Mouse (Mus musculus) midbrain, postnatal 0 days (tissue): Measurements from ENCODE around the gene Map3k3. TPM values are rescaled to one million over a fixed set of nuclear protein-coding genes. Genes with fewer than 3 reads are reported as not detected.

Experiments used
- ATAC-seq: fragments of 200-750 bp; cut with Nextera tagmentation; 2 replicates; pipeline ENCODE4 v1.8.0; 2017; ENCODE audit warnings: moderate number of reproducible peaks, mild to moderate bottlenecking, moderate TSS enrichment, moderate library complexity; ENCODE audit not compliant: low FRiP score
- DNase-seq: peaks from one replicate; pipeline ENCODE4 v3.0.0-alpha.2; 2015; ENCODE audit warnings: low spot score
- H3K27ac ChIP-seq: fragments of 300-500 bp; sonication (generic); 2 replicates; pipeline ENCODE4 v1.5.1; 2014; ENCODE audit warnings: low read depth, mild to moderate bottlenecking, low read length, mixed read lengths
- H3K27me3 ChIP-seq: fragments of 300-500 bp; sonication (generic); 2 replicates; pipeline ENCODE4 v1.6.1; 2014; ENCODE audit warnings: low read length, control low read depth, mixed read lengths; ENCODE audit not compliant: insufficient read depth
- H3K36me3 ChIP-seq: fragments of 300-500 bp; sonication (generic); 2 replicates; pipeline ENCODE4 v1.6.1; 2014; ENCODE audit warnings: low read length, control low read depth, mixed read lengths; ENCODE audit not compliant: insufficient read depth
- H3K4me1 ChIP-seq: fragments of 300-500 bp; sonication (generic); 2 replicates; pipeline ENCODE4 v1.6.1; 2014; ENCODE audit warnings: mild to moderate bottlenecking, control low read depth, antibody characterized with exemption, low read length, mixed read lengths; ENCODE audit not compliant: insufficient read depth
- H3K4me2 ChIP-seq: fragments of 300-500 bp; sonication (generic); 2 replicates; pipeline ENCODE4 v1.6.1; 2014; ENCODE audit warnings: low read depth, mild to moderate bottlenecking, low read length, mixed read lengths; ENCODE audit not compliant: poor library complexity, severe bottlenecking
- H3K4me3 ChIP-seq: fragments of 300-500 bp; sonication (generic); 2 replicates; pipeline ENCODE4 v1.5.1; 2014; ENCODE audit warnings: low read depth, mild to moderate bottlenecking, low read length, moderate library complexity
- H3K9ac ChIP-seq: fragments of 300-500 bp; sonication (generic); replicated peaks from 2 replicates; pipeline ENCODE4 v1.6.1; 2014; ENCODE audit warnings: mild to moderate bottlenecking, low read length, moderate library complexity, mixed read lengths; ENCODE audit not compliant: poor library complexity, severe bottlenecking
- H3K9me3 ChIP-seq: fragments of 300-500 bp; sonication (generic); 2 replicates; pipeline ENCODE4 v1.6.1; 2016; ENCODE audit warnings: low read length, control low read depth
- CTCF ChIP-seq: IDR thresholded peaks from 2 replicates; pipeline ENCODE4 v1.5.1; 2016; ENCODE audit warnings: antibody characterized with exemption, mild to moderate bottlenecking
- WGBS: fragments of 180-500 bp; shearing (Covaris S2); extraction: QIAGEN DNeasy Blood & Tissue Kit; methylation state at CpG from one replicate; pipeline ENCODE4 v1.1.7; 2014; 5-methylcytosine and 5-hydroxymethylcytosine counted together
- polyA plus RNA-seq: library from polyadenylated mRNA; unstranded; fragments of >200 nt; fragmentation: Nextera tagmentation; extraction: Ambion mirVana; gene quantifications from 2 replicates; pipeline ENCODE4 v1.2.1, GENCODE M21; 2015
- total RNA-seq: library from RNA; depleted of rRNA; stranded (reverse); fragments of >200 nt; gene quantifications from 2 replicates; pipeline ENCODE4 v1.2.3, GENCODE M21; 2014

Gene Map3k3
- total and polyA plus RNA-seq, 2 experiments from 2014 or later, result 9.2 to 26.4 TPM

DNA sequence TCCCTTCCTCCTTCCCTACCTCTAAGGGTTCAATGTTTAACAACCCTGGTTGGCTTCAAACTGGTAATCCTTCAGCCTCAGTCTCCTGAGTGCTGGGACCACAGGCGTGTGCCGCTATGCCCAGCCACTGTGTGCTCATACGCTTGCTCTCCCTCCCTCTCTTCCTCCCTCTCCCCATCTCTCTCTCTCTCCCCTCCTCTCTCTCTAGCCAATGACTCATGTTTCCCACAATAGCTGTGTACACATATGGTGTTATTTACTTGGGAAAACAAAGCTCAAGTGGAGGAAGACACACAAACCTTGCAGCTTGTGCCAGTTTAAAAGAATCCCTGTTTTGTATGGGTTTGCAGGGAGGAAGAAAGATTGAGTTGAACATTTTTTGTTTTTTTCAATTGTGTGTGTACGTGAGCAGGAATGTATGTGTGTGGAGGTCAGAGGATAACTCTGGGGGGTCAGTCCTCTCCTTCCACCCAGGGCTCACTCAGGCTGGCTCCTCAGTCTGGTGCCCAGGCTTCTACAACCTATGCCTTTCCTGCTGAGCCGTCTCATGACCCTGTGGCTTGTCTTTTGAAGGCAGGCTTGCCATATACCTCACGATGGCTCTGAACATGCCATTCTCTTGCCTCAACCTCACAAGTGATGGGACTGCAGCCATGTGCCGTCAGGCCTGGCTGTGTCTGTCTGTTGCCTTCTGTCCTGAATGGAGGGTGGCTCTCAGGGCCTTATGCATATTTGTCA lies 95.5 kb downstream of the Map3k3 start:
- DNase-seq (no peak), ATAC-seq (no peak)
- 86% methylated on average over 7 of the region's 7 CpGs for WGBS
- H3K27ac ChIP-seq, result no peak overlapping the region
- no peak for TF ChIP-seq CTCF
- no peak overlapping the region for H3K9ac ChIP-seq
- no peaks in the 10 kb centered on the region for H3K9me3 ChIP-seq
- no peaks in the 10 kb centered on the region for H3K27me3 ChIP-seq
- H3K4me3 ChIP-seq, result no peak overlapping the region
- peaks cover 10% of the 10 kb centered on the region for H3K36me3 ChIP-seq
- no peak overlapping the region for H3K4me2 ChIP-seq
- no peaks in the 10 kb centered on the region for H3K4me1 ChIP-seq

DNA sequence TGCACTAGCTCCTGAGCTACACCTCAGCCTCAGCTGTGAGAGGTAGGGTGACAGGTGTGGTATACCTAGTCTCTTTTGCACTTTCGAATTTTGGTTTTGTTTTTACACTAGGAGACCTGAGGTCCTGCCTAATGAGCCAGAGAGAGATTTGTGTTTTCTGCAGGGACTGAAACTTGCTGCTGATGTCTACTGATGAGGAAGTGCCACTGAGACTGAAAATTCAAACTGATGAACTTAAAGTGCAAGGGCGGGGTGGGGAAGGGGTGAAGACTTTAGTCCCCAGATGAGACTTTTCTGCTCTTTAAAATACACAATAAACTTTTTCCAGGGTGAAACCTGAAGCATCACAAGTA lies 96.0 kb downstream of the Map3k3 start:
- 96% methylated on average over 2 of the region's 2 CpGs for WGBS
- no peak overlapping the region for H3K9ac ChIP-seq
- no peak for DNase-seq
- ATAC-seq, result no peak
- no peaks in the 10 kb centered on the region for H3K27me3 ChIP-seq
- no peak for TF ChIP-seq CTCF
- H3K4me3 ChIP-seq, result no peak overlapping the region
- no peak overlapping the region for H3K4me2 ChIP-seq
- no peaks in the 10 kb centered on the region for H3K4me1 ChIP-seq
- H3K36me3 ChIP-seq, result peaks cover 10% of the 10 kb centered on the region
- no peaks in the 10 kb centered on the region for H3K9me3 ChIP-seq
- H3K27ac ChIP-seq, result no peak overlapping the region

DNA sequence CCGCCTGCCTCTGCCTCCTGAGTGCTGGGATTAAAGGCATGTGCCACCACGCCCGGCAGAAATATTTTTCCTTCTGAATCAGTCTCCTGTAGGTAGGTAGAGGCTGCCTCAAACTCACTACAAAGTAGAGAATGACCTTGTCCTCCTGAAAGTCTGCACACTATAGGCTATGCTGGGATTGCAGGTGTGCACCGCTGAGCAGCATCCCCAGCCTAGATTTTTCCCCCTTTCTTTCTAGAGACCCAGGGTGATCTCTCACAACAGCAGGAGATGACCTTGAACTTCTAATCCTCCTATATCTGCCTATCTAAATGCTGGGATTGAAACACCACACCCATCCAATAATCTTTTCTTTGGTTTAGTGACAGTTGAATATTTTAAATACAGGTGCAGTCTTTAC lies 102.9 kb downstream of the Map3k3 start:
- TF ChIP-seq CTCF, result no peak
- H3K27ac ChIP-seq, result no peak overlapping the region
- H3K4me1 ChIP-seq, result no peaks in the 10 kb centered on the region
- 98% methylated on average over 4 of the region's 4 CpGs for WGBS
- H3K9me3 ChIP-seq, result no peaks in the 10 kb centered on the region
- DNase-seq (no peak), ATAC-seq (no peak)
- no peak overlapping the region for H3K9ac ChIP-seq
- H3K4me2 ChIP-seq, result no peak overlapping the region
- H3K27me3 ChIP-seq, result no peaks in the 10 kb centered on the region
- no peak overlapping the region for H3K4me3 ChIP-seq
- peaks cover 9% of the 10 kb centered on the region for H3K36me3 ChIP-seq

- Histone ChIP-seq H3K4me3 (no peak overlapping the region), H3K4me2 (no peak overlapping the region), H3K27ac (no peak overlapping the region), H3K36me3 (no peaks in the 10 kb centered on the region; the same call in 1 of the 2 replicates), H3K4me1 (no peaks in the 10 kb centered on the region), H3K27me3 (no peaks in the 10 kb centered on the region), H3K9ac (no peak overlapping the region), H3K9me3 (no peaks in the 10 kb centered on the region)
- TF ChIP-seq CTCF, result no peak
- ATAC-seq (no peak), DNase-seq (no peak)
- WGBS, result 96% methylated on average over 3 of the region's 3 CpGs
These were observed 107.3 kb downstream of the Map3k3 start for GRCm38 (mm10) chr11:106191716-106192115.

- ATAC-seq, result no peak
- 88% methylated on average over 5 of the region's 5 CpGs for WGBS
- H3K4me1 ChIP-seq, result no peaks in the 10 kb centered on the region
These were observed 107.8 kb downstream of the Map3k3 start for GRCm38 (mm10) chr11:106192241-106192640.

DNA sequence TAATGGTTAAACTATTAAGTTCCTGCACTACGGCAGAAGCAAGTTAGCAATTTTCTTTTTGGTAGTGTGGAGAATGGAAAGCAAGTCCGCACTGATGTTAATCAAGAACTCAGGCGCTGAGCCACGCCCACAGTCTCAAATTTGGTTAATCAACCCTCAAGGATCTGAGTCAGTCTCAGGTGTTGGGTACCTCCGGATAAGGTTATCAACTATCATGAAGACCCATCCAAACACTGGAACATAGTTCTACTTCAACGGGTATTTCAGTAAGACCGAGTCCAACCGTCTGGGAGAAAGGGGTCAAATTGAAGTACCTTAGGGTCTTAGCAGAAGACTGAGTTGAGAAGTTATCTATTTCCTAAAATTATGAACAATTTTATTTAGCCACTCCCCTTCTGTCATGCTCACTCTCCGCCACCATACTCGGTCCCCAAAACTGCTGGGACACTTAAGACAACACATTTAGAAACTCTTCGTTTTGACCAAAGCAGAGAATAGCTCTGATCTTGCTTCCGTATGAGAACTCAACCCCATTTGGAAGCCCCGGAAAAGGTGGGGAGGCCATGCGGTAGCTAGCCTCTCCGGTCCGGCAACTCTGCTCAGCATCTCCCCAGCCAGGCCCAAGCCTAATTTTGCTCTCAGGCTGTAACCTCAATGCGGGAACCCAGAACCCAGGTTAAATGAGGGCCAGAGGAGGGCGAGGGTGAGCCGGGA lies 108.4 kb downstream of the Map3k3 start:
- WGBS, result 14% methylated on average over 19 of the region's 19 CpGs

More at GRCm38 (mm10) chr11:106192241-106192640, 107.8 kb downstream of the Map3k3 start:
- no peak for DNase-seq
- no peaks in the 10 kb centered on the region for H3K9me3 ChIP-seq
- no peak overlapping the region for H3K27ac ChIP-seq
- H3K4me2 ChIP-seq, result peak overlapping the region; percentile 74
- H3K36me3 ChIP-seq, result no peaks in the 10 kb centered on the region; the same call in 1 of the 2 replicates
- no peaks in the 10 kb centered on the region for H3K27me3 ChIP-seq
- no peak for TF ChIP-seq CTCF
- no peak overlapping the region for H3K9ac ChIP-seq
- H3K4me3 ChIP-seq, result peak overlapping the region; percentile 75

More for the DNA sequence above, 108.4 kb downstream of the Map3k3 start:
- H3K9me3 ChIP-seq, result no peaks in the 10 kb centered on the region
- H3K4me2 ChIP-seq, result peak overlapping the region; percentile 74
- no peaks in the 10 kb centered on the region for H3K4me1 ChIP-seq
- TF ChIP-seq CTCF, result peak; percentile 40; the same call in 1 of the 2 replicates
- peak overlapping the region; percentile 80 for H3K27ac ChIP-seq
- ATAC-seq (0 out of 2 replicates have a peak, but pooled peaks have one; percentile 36), DNase-seq (no peak)
- H3K36me3 ChIP-seq, result peaks cover under 1% of the 10 kb centered on the region; the same call in 1 of the 2 replicates
- H3K27me3 ChIP-seq, result no peaks in the 10 kb centered on the region
- H3K9ac ChIP-seq, result peak overlapping the region; percentile 73
- H3K4me3 ChIP-seq, result peak overlapping the region; percentile 75
